Mouse (Mus musculus) MEL (cell line): ENCODE data around the gene Garnl3. TPM values are rescaled to one million over a fixed set of nuclear protein-coding genes. Genes with fewer than 3 reads are reported as not detected.

Experiments used
- DNase-seq: peaks from one replicate; pipeline ENCODE4 v3.0.0; 2011; ENCODE audit warnings: low read depth, low spot score
- H3K27ac ChIP-seq: 2 replicates; pipeline ENCODE4 v1.5.1; 2012; ENCODE audit warnings: low read depth, mild to moderate bottlenecking, control low read depth, low read length, moderate library complexity; ENCODE audit not compliant: control insufficient read depth
- H3K27me3 ChIP-seq, 2 experiments: fragments of 150-350 bp in 1 of 2; sonication (generic) in 1 of 2; 2 replicates each; pipeline ENCODE4 v1.6.1; 2012; ENCODE audit warnings: low read length in 2 of 2, mild to moderate bottlenecking in 2 of 2, improper control_type of control experiment in 1 of 2, moderate library complexity in 1 of 2; ENCODE audit not compliant: insufficient read depth in 2 of 2, control insufficient read depth in 1 of 2
- H3K36me3 ChIP-seq, 2 experiments: 2 replicates each; pipeline ENCODE4 v1.6.1; 2012 to 2014; ENCODE audit warnings: low read length in 2 of 2, improper control_type of control experiment in 1 of 2, inconsistent platforms in 1 of 2, mild to moderate bottlenecking in 1 of 2; ENCODE audit not compliant: insufficient read depth in 2 of 2, control insufficient read depth in 1 of 2
- H3K4me1 ChIP-seq, 2 experiments: fragments of 150-350 bp in 1 of 2; sonication (generic) in 1 of 2; 2 replicates each; pipeline ENCODE4 v1.6.1; 2012; ENCODE audit warnings: low read length in 2 of 2, improper control_type of control experiment in 1 of 2, mild to moderate bottlenecking in 1 of 2; ENCODE audit not compliant: insufficient read depth in 2 of 2, control insufficient read depth in 1 of 2
- H3K4me3 ChIP-seq, 2 experiments: fragments of 150-350 bp in 1 of 2; sonication (generic) in 1 of 2; 2 replicates each; pipeline ENCODE4 v1.5.1; 2012; ENCODE audit warnings: low read depth in 2 of 2, low read length in 2 of 2, mild to moderate bottlenecking in 2 of 2, moderate library complexity in 2 of 2, control low read depth in 1 of 2, improper control_type of control experiment in 1 of 2; ENCODE audit not compliant: control insufficient read depth in 1 of 2, insufficient read depth in 1 of 2
- H3K79me2 ChIP-seq: 2 replicates; pipeline ENCODE4 v1.6.1; 2012; ENCODE audit warnings: mild to moderate bottlenecking, low read length, moderate library complexity; ENCODE audit not compliant: control insufficient read depth, poor library complexity, insufficient read depth
- H3K9ac ChIP-seq: 2 replicates; pipeline ENCODE4 v1.6.1; 2012; ENCODE audit warnings: low read depth, mild to moderate bottlenecking, control low read depth, low read length, moderate library complexity; ENCODE audit not compliant: control insufficient read depth, poor library complexity, severe bottlenecking
- H3K9me3 ChIP-seq: fragments of 150-350 bp; sonication (generic); replicated peaks from 2 replicates; pipeline ENCODE4 v1.6.1; 2012; ENCODE audit warnings: mild to moderate bottlenecking, low read length, improper control_type of control experiment, moderate library complexity; ENCODE audit not compliant: insufficient read depth
- BHLHE40 ChIP-seq: IDR thresholded peaks from 2 replicates; pipeline ENCODE4 v1.6.1; 2012; ENCODE audit warnings: low read depth, mild to moderate bottlenecking, inconsistent platforms, low read length, improper control_type of control experiment, borderline replicate concordance
- CHD1 ChIP-seq: IDR thresholded peaks from 2 replicates; pipeline ENCODE4 v1.6.1; 2012; ENCODE audit warnings: low read depth, mild to moderate bottlenecking, inconsistent platforms, low read length, improper control_type of control experiment
- CHD2 ChIP-seq: IDR thresholded peaks from 2 replicates; pipeline ENCODE4 v1.6.1; 2011; ENCODE audit warnings: low read length, improper control_type of control experiment
- CTCF ChIP-seq, 3 experiments: IDR thresholded peaks in 2 of 3; conservative IDR thresholded peaks in 1 of 3; 2 replicates each; pipeline ENCODE4 v1.5.1; 2011 to 2012; ENCODE audit warnings: low read length in 3 of 3, low read depth in 2 of 3, mild to moderate bottlenecking in 2 of 3, improper control_type of control experiment in 1 of 3, inconsistent platforms in 1 of 3, mixed read lengths in 1 of 3, moderate library complexity in 1 of 3; ENCODE audit not compliant: control insufficient read depth in 1 of 3, insufficient read depth in 1 of 3, poor library complexity in 1 of 3, severe bottlenecking in 1 of 3
- E2F4 ChIP-seq: IDR thresholded peaks from 2 replicates; pipeline ENCODE4 v1.6.1; 2011; ENCODE audit warnings: low read depth, low read length, improper control_type of control experiment, borderline replicate concordance
- EP300 ChIP-seq, 2 experiments: IDR thresholded peaks; 2 replicates each; pipeline ENCODE4 v1.6.1; 2011; ENCODE audit warnings: improper control_type of control experiment in 2 of 2, low read length in 2 of 2, low read depth in 1 of 2, mild to moderate bottlenecking in 1 of 2
- GATA1 ChIP-seq: IDR thresholded peaks from 2 replicates; pipeline ENCODE4 v1.6.1; 2011; ENCODE audit warnings: low read depth, low read length, improper control_type of control experiment
- HCFC1 ChIP-seq: IDR thresholded peaks from 2 replicates; pipeline ENCODE4 v1.6.1; 2012; ENCODE audit warnings: low read depth, mild to moderate bottlenecking, inconsistent platforms, low read length, improper control_type of control experiment, moderate library complexity
- JUND ChIP-seq: IDR thresholded peaks from 2 replicates; pipeline ENCODE4 v1.6.1; 2011; ENCODE audit warnings: low read depth, mild to moderate bottlenecking, improper control_type of control experiment, low read length
- MAX ChIP-seq: IDR thresholded peaks from 2 replicates; pipeline ENCODE4 v1.6.1; 2011; ENCODE audit warnings: low read length, improper control_type of control experiment
- MAZ ChIP-seq: IDR thresholded peaks from 2 replicates; pipeline ENCODE4 v1.6.1; 2012; ENCODE audit warnings: low read depth, mild to moderate bottlenecking, inconsistent platforms, low read length, improper control_type of control experiment
- MEF2A ChIP-seq: IDR thresholded peaks from 2 replicates; pipeline ENCODE4 v1.6.1; 2014; ENCODE audit warnings: low read depth, mild to moderate bottlenecking, inconsistent platforms, low read length, improper control_type of control experiment; ENCODE audit not compliant: poor library complexity, insufficient replicate concordance, severe bottlenecking; ENCODE audit errors: extremely low read depth
- MXI1 ChIP-seq: IDR thresholded peaks from 2 replicates; pipeline ENCODE4 v1.6.1; 2011; ENCODE audit warnings: mild to moderate bottlenecking, low read depth, low read length, improper control_type of control experiment
- MYB ChIP-seq: IDR thresholded peaks from 2 replicates; pipeline ENCODE4 v1.6.1; 2011; ENCODE audit warnings: mild to moderate bottlenecking, low read depth, low read length, improper control_type of control experiment
- MYC ChIP-seq: IDR thresholded peaks from 2 replicates; pipeline ENCODE4 v1.6.1; 2011; ENCODE audit warnings: low read depth, mild to moderate bottlenecking, low read length, improper control_type of control experiment, moderate library complexity
- POLR2A ChIP-seq, 2 experiments: IDR thresholded peaks; 2 replicates each; pipeline ENCODE4 v1.6.1; 2011 to 2012; ENCODE audit warnings: low read length in 2 of 2, mild to moderate bottlenecking in 2 of 2, control low read depth in 1 of 2, improper control_type of control experiment in 1 of 2, low read depth in 1 of 2, moderate library complexity in 1 of 2; ENCODE audit not compliant: control insufficient read depth in 1 of 2, insufficient read depth in 1 of 2, poor library complexity in 1 of 2
- POLR2AphosphoS5 ChIP-seq: IDR thresholded peaks from 2 replicates; pipeline ENCODE4 v1.6.1; 2012; ENCODE audit warnings: low read depth, borderline replicate concordance, mild to moderate bottlenecking, inconsistent platforms, low read length, moderate library complexity, mixed read lengths
- RCOR1 ChIP-seq: IDR thresholded peaks from 2 replicates; pipeline ENCODE4 v1.6.1; 2012; ENCODE audit warnings: low read depth, mild to moderate bottlenecking, inconsistent platforms, low read length, improper control_type of control experiment
- TAL1 ChIP-seq: IDR thresholded peaks from 2 replicates; pipeline ENCODE4 v1.6.1; 2012; ENCODE audit warnings: mild to moderate bottlenecking, inconsistent platforms, low read length, moderate library complexity, mixed read lengths
- TBP ChIP-seq: IDR thresholded peaks from 2 replicates; pipeline ENCODE4 v1.8.0; 2011; ENCODE audit warnings: low read depth, low read length, improper control_type of control experiment
- TCF12 ChIP-seq: IDR thresholded peaks from 2 replicates; pipeline ENCODE4 v1.6.1; 2014; ENCODE audit warnings: low read depth, mild to moderate bottlenecking, inconsistent platforms, low read length, improper control_type of control experiment, moderate library complexity
- USF1 ChIP-seq: IDR thresholded peaks from 2 replicates; pipeline ENCODE4 v1.6.1; 2014; ENCODE audit warnings: low read depth, mild to moderate bottlenecking, inconsistent platforms, low read length, improper control_type of control experiment, moderate library complexity
- ZKSCAN1 ChIP-seq: IDR thresholded peaks from 2 replicates; pipeline ENCODE4 v1.6.1; 2012; ENCODE audit warnings: low read depth, mild to moderate bottlenecking, inconsistent platforms, low read length, improper control_type of control experiment, moderate library complexity
- polyA plus RNA-seq, 2 experiments: library from polyadenylated mRNA; stranded (reverse) in 1 of 2; unstranded in 1 of 2; fragments of >175 nt in 1 of 2; fragments of >200 nt in 1 of 2; gene quantifications; 2 replicates each; pipeline versions ENCODE4 v1.2.1 to v1.2.4; 2012; ENCODE audit warnings: low replicate concordance in 2 of 2, low read depth in 1 of 2; ENCODE audit not compliant: insufficient read length in 2 of 2, insufficient read depth in 1 of 2, missing spikeins in 1 of 2
- total RNA-seq: library from RNA; depleted of rRNA; stranded (reverse); fragments of 300-350 nt; gene quantifications from 2 replicates; pipeline ENCODE4 v1.2.3, GENCODE M21; 2012

Garnl3 gene
- total and polyA plus RNA-seq, 3 experiments: 1.5 to 2.3 TPM; not detected in 1

- Histone ChIP-seq H3K27me3 (no peaks in the 10 kb centered on the region; a peak in 1 of 4 replicates), H3K4me1 (peaks cover 16% of the 10 kb centered on the region in 2 experiments), H3K79me2 (peaks cover 6% of the 10 kb centered on the region), H3K36me3 (peaks cover 0 to 18% of the 10 kb centered on the region in 2 experiments; a peak in 2 of 4 replicates), H3K9me3 (no peaks in the 10 kb centered on the region), H3K4me3 (no peak overlapping the region)
- DNase-seq: no peak
- TF ChIP-seq TAL1 (no peak), BHLHE40 (no peak), RCOR1 (no peak), POLR2AphosphoS5 (no peak), MEF2A (no peak), POLR2A (IDR thresholded peaks at IDR 0.05; ENCODE audit: control insufficient read depth in 1 of 2, insufficient read depth in 1 of 2, low read depth in 1 of 2, low read length in 2 of 2, poor library complexity in 1 of 2) (no peak), E2F4 (no peak), MAZ (no peak), CTCF (IDR thresholded peaks at IDR 0.05 in 2 of 3, conservative IDR thresholded peaks at IDR 0.05 in 1 of 3; ENCODE audit: control insufficient read depth in 1 of 3, insufficient read depth in 1 of 3, low read depth in 2 of 3, low read length in 3 of 3, poor library complexity in 1 of 3, severe bottlenecking in 1 of 3) (no peak), MXI1 (no peak)
- TF ChIP-seq, all 39 proteins: peak for 0
- no peak overlapping the region for H3K27ac ChIP-seq
- H3K9ac ChIP-seq: no peak overlapping the region
These were observed 147.8 kb downstream of the Garnl3 start for GRCm38 (mm10) chr2:32983617-32984016.

DNA sequence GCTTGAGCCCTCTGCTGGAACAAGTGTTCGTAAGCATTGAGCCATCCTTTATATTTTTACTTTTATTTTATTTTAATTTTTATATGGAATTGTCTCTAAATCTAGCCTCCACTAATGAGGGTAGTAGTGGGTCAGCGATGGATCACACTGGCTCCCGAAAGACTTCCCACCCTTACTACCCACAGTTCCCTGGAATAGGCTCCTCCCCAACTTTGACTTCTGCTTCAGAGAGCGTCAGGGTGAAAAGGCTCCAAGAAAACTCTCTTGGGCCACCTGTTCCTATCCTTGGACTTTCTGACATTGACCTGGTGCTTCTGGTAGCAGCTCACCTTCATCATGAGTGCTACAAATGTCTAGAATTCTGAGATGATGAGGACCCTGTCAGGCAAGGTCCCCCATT, 148.8 kb downstream of the Garnl3 start:
- Histone ChIP-seq H3K4me1 (peaks cover 25% of the 10 kb centered on the region in 2 experiments), H3K9me3 (no peaks in the 10 kb centered on the region), H3K79me2 (peaks cover 6% of the 10 kb centered on the region), H3K4me3 (peak overlapping the region; percentile 77 to 84), H3K36me3 (peaks cover 0 to 27% of the 10 kb centered on the region in 2 experiments; a peak in 2 of 4 replicates), H3K9ac (peak overlapping the region; percentile 36), H3K27me3 (no peaks in the 10 kb centered on the region; a peak in 1 of 4 replicates), H3K27ac (no peak overlapping the region)
- DNase-seq: peak; percentile 59
- TF ChIP-seq POLR2AphosphoS5 (no peak), HCFC1 (no peak), MXI1 (no peak), JUND (no peak), MYB (no peak)

- Histone ChIP-seq H3K4me3 (peak within 1 kb of the TSS; percentile 84 to 95), H3K9ac (peak within 1 kb of the TSS; percentile 81), H3K27ac (no peak within 1 kb of the TSS), H3K27me3 (no peaks in the 10 kb centered on the region; a peak in 1 of 4 replicates), H3K9me3 (no peaks in the 10 kb centered on the region), H3K79me2 (peaks cover 6% of the 10 kb centered on the region), H3K36me3 (peaks cover 0 to 27% of the 10 kb centered on the region in 2 experiments; a peak in 2 of 4 replicates), H3K4me1 (peaks cover 25 to 27% of the 10 kb centered on the region in 2 experiments)
- peak; percentile 98 for DNase-seq
- TF ChIP-seq BHLHE40 (no peak), POLR2A (IDR thresholded peaks at IDR 0.05; ENCODE audit: control insufficient read depth in 1 of 2, insufficient read depth in 1 of 2, low read depth in 1 of 2, low read length in 2 of 2, poor library complexity in 1 of 2) (peak; percentile 78 to 82), TBP (no peak), TCF12 (0 out of 2 replicates have a peak, but pooled peaks have one; percentile 24), HCFC1 (peak; percentile 56; the same call in 1 of the 2 replicates), MEF2A (no peak), MYC (no peak), USF1 (no peak), CHD2 (peak; percentile 57), MAZ (0 out of 2 replicates have a peak, but pooled peaks have one; percentile 31), MYB (no peak), RCOR1 (no peak), EP300 (IDR thresholded peaks at IDR 0.05; ENCODE audit: low read depth in 1 of 2, low read length in 2 of 2) (no peak), ZKSCAN1 (no peak), CHD1 (no peak), GATA1 (no peak), POLR2AphosphoS5 (no peak), MAX (no peak)
These were observed 149.7 kb downstream of the Garnl3 start, which contains the start of gene Slc2a8 for GRCm38 (mm10) chr2:32981725-32982271. TSS of gene Slc2a8 (minus strand) at chr2:32982083.
